Mouse (Mus musculus): ENCODE measurements around the gene Megf11.

DNA sequence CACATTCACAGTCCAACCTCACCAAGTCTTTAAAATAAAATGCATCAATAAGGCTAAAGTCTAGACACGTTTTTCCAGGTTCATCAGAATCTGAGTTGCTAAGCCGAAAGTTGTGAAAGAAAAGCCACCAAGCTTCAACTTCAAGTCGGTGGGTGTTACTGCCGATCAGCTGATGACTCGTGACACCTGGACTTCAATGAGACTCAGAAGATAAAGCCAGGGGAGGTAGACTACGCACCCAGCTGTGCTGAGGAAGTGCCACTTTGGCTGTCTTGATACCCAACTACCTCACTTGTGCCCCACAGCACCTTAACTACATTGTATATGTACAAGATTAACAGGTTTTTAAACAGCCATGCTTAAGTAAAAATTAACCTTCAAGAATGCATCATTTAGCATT is 348.7 kb downstream of the Megf11 start:
- no peak for TF ChIP-seq CTCF (IDR thresholded peaks at IDR 0.05; ENCODE audit: insufficient read depth, low read length)
- TF ChIP-seq POLR2A (IDR thresholded peaks at IDR 0.05; ENCODE audit: borderline replicate concordance, extremely low read depth, low read depth, low read length): no peak
